Mouse (Mus musculus): ENCODE measurements around the gene B3galnt2. TPM values are rescaled to one million over a fixed set of nuclear protein-coding genes. Genes with fewer than 3 reads are reported as not detected.
"Not testable (repeated sequence)": the region's sequence is repeated elsewhere in the genome, so short reads cannot be mapped to it uniquely, and the experiment has no call there.

B3galnt2 gene
- 10 to 100 TPM; 12.3 to 16.4 (median 15.3) TPM for total RNA-seq (2022)

- peak; percentile 84 to 98 for DNase-seq (ENCODE audit: low spot score in 2 of 2)
Observed at GRCm38 (mm10) chr13:13953874-13954832, at the start of gene B3galnt2. Gene B3galnt2 (plus strand): TSS chr13:13954469.

GRCm38 (mm10) chr13:13911341-13911740, 42.9 kb upstream of the B3galnt2 start:
- DNase-seq (ENCODE audit: low spot score in 2 of 2) = no peak

- no peak for DNase-seq (ENCODE audit: low spot score in 2 of 2)
Observed at GRCm38 (mm10) chr13:13919396-13919795, 34.9 kb upstream of the B3galnt2 start.

- DNase-seq (ENCODE audit: low spot score in 2 of 2) = no peak
Observed at GRCm38 (mm10) chr13:13922526-13922925, 31.7 kb upstream of the B3galnt2 start.

- DNase-seq (ENCODE audit: low spot score in 2 of 2) = no peak
Observed at GRCm38 (mm10) chr13:13929982-13930381, 24.3 kb upstream of the B3galnt2 start.

- peak in 1 of 2 experiments; percentile 21 for DNase-seq (ENCODE audit: low spot score in 2 of 2)
Observed at GRCm38 (mm10) chr13:13954931-13955330, 662 bp downstream of the B3galnt2 start.

- no peak for DNase-seq (ENCODE audit: low spot score in 2 of 2)
Observed at GRCm38 (mm10) chr13:13956686-13957085, 2.4 kb downstream of the B3galnt2 start.

- no peak for DNase-seq (ENCODE audit: low spot score in 2 of 2)
Observed at GRCm38 (mm10) chr13:13960211-13960610, 5.9 kb downstream of the B3galnt2 start.

- no peak for DNase-seq (ENCODE audit: low spot score in 2 of 2)
Observed at GRCm38 (mm10) chr13:13961046-13961445, 6.8 kb downstream of the B3galnt2 start.

GRCm38 (mm10) chr13:13965388-13965964, 11.2 kb downstream of the B3galnt2 start:
- DNase-seq (ENCODE audit: low spot score in 2 of 2) = no peak

GRCm38 (mm10) chr13:13966172-13966571, 11.9 kb downstream of the B3galnt2 start:
- no peak for DNase-seq (ENCODE audit: low spot score in 2 of 2)

- DNase-seq (ENCODE audit: low spot score in 2 of 2) = peak; percentile 30 to 63
Observed at GRCm38 (mm10) chr13:13968629-13969111, 14.4 kb downstream of the B3galnt2 start.

- DNase-seq (ENCODE audit: low spot score in 2 of 2) = no peak
Observed at GRCm38 (mm10) chr13:13969796-13970195, 15.5 kb downstream of the B3galnt2 start.

GRCm38 (mm10) chr13:13981842-13982241, 27.6 kb downstream of the B3galnt2 start:
- DNase-seq (ENCODE audit: low spot score in 2 of 2) = not testable (repeated sequence)

- no peak for DNase-seq (ENCODE audit: low spot score in 2 of 2)
Observed at GRCm38 (mm10) chr13:13983523-13983922, 29.3 kb downstream of the B3galnt2 start.

GRCm38 (mm10) chr13:13989135-13989534, 34.9 kb downstream of the B3galnt2 start:
- DNase-seq (ENCODE audit: low spot score in 2 of 2) = no peak

- DNase-seq (ENCODE audit: low spot score in 2 of 2) = no peak
Observed at GRCm38 (mm10) chr13:13990391-13990790, 36.1 kb downstream of the B3galnt2 start.

- peak in 1 of 2 experiments; percentile 31 for DNase-seq (ENCODE audit: low spot score in 2 of 2)
Observed at GRCm38 (mm10) chr13:13993041-13993440, 38.8 kb downstream of the B3galnt2 start.

- DNase-seq (ENCODE audit: low spot score in 2 of 2) = no peak
Observed at GRCm38 (mm10) chr13:13995046-13995445, 40.8 kb downstream of the B3galnt2 start.

GRCm38 (mm10) chr13:13997476-13997875, 43.2 kb downstream of the B3galnt2 start:
- DNase-seq (ENCODE audit: low spot score in 2 of 2) = no peak

GRCm38 (mm10) chr13:14002706-14003105, 48.4 kb downstream of the B3galnt2 start:
- no peak for DNase-seq (ENCODE audit: low spot score in 2 of 2)

- no peak for DNase-seq (ENCODE audit: low spot score in 2 of 2)
Observed at GRCm38 (mm10) chr13:14004086-14004485, 49.8 kb downstream of the B3galnt2 start.

Measured in left cerebral cortex, adult 8-10 months (tissue).